Mouse (Mus musculus) retina, embryonic 14.5 days (tissue): ENCODE measurements around the gene Cops2.

Source experiments
- DNase-seq: peaks from one replicate; pipeline ENCODE4 v3.0.0-alpha.2; 2015; ENCODE audit warnings: low spot score

Cops2 gene

GRCm38 (mm10) chr2:125826201-125826600, 32.7 kb downstream of the Cops2 start:
- no peak for DNase-seq

GRCm38 (mm10) chr2:125820397-125820796, 38.5 kb downstream of the Cops2 start:
- no peak for DNase-seq

- no peak for DNase-seq
Observed at GRCm38 (mm10) chr2:125813972-125814595, 44.9 kb downstream of the Cops2 start.

- DNase-seq: no peak
Observed at GRCm38 (mm10) chr2:125811332-125811731, 47.6 kb downstream of the Cops2 start.

- no peak for DNase-seq
Observed at GRCm38 (mm10) chr2:125809551-125809950, 49.4 kb downstream of the Cops2 start.

GRCm38 (mm10) chr2:125805826-125806225, 53.1 kb downstream of the Cops2 start:
- no peak for DNase-seq

- DNase-seq: no peak
Observed at GRCm38 (mm10) chr2:125801947-125802346, 57.0 kb downstream of the Cops2 start.

GRCm38 (mm10) chr2:125801038-125801437, 57.9 kb downstream of the Cops2 start:
- no peak for DNase-seq

GRCm38 (mm10) chr2:125800428-125800827, 58.5 kb downstream of the Cops2 start:
- no peak for DNase-seq

GRCm38 (mm10) chr2:125797872-125798271, 61.1 kb downstream of the Cops2 start:
- DNase-seq: no peak

GRCm38 (mm10) chr2:125795118-125795517, 63.8 kb downstream of the Cops2 start:
- DNase-seq: no peak

- no peak for DNase-seq
Observed at GRCm38 (mm10) chr2:125794166-125794565, 64.8 kb downstream of the Cops2 start.

GRCm38 (mm10) chr2:125792879-125793261, 66.1 kb downstream of the Cops2 start:
- no peak for DNase-seq

- no peak for DNase-seq
Observed at GRCm38 (mm10) chr2:125792144-125792878, 66.6 kb downstream of the Cops2 start.

GRCm38 (mm10) chr2:125791485-125791885, 67.5 kb downstream of the Cops2 start:
- DNase-seq: no peak

GRCm38 (mm10) chr2:125790242-125790641, 68.7 kb downstream of the Cops2 start:
- DNase-seq: no peak

GRCm38 (mm10) chr2:125789265-125789664, 69.7 kb downstream of the Cops2 start:
- DNase-seq: no peak

GRCm38 (mm10) chr2:125788785-125789184, 70.2 kb downstream of the Cops2 start:
- DNase-seq: no peak

GRCm38 (mm10) chr2:125788351-125788750, 70.6 kb downstream of the Cops2 start:
- DNase-seq: no peak

GRCm38 (mm10) chr2:125785021-125785420, 73.9 kb downstream of the Cops2 start:
- no peak for DNase-seq

GRCm38 (mm10) chr2:125784392-125784791, 74.5 kb downstream of the Cops2 start:
- DNase-seq: no peak

GRCm38 (mm10) chr2:125783868-125784267, 75.1 kb downstream of the Cops2 start:
- DNase-seq: no peak

GRCm38 (mm10) chr2:125782719-125783109, 76.2 kb downstream of the Cops2 start, which contains the start of gene Secisbp2l:
TSS of gene Secisbp2l (minus strand) at chr2:125782870.
- peak; percentile 89 for DNase-seq
